Mouse (Mus musculus) bone marrow macrophage, adult 2 months (primary cell): Measurements from ENCODE around the gene Khnyn. TPM values are rescaled to one million over a fixed set of nuclear protein-coding genes. Genes with fewer than 3 reads are reported as not detected.
A peak's percentile ranks its signal among the peaks of the same experiment; 100 is the strongest.

Experiments
- H3K27ac ChIP-seq: 2 replicates; pipeline ENCODE4 v1.5.1; 2012; ENCODE audit warnings: low read depth, low read length; ENCODE audit not compliant: insufficient read depth
- H3K4me1 ChIP-seq: 2 replicates; pipeline ENCODE4 v1.6.1; 2012; ENCODE audit warnings: low read length; ENCODE audit not compliant: control insufficient read depth, insufficient read depth
- H3K4me3 ChIP-seq: 2 replicates; pipeline ENCODE4 v1.5.1; 2012; ENCODE audit warnings: mild to moderate bottlenecking, low read length, moderate library complexity; ENCODE audit not compliant: insufficient read depth
- CTCF ChIP-seq: IDR thresholded peaks from 2 replicates; pipeline ENCODE4 v1.5.1; 2012; ENCODE audit warnings: low read depth, mild to moderate bottlenecking, low read length, moderate library complexity
- POLR2A ChIP-seq: IDR thresholded peaks from 2 replicates; pipeline ENCODE4 v1.6.1; 2012; ENCODE audit warnings: mild to moderate bottlenecking, low read depth, low read length, borderline replicate concordance
- polyA plus RNA-seq: library from polyadenylated mRNA; stranded (reverse); fragments of >200 nt; gene quantifications from 2 replicates; pipeline ENCODE4 v1.2.4, GENCODE M21; 2012; ENCODE audit not compliant: missing spikeins, insufficient read depth, insufficient read length

Gene Khnyn
- polyA plus RNA-seq, 1 experiment, result 26.8 TPM

GRCm38 (mm10) chr14:55883663-55884062 is 1.1 kb upstream of the Khnyn start:
- Histone ChIP-seq H3K27ac (no peak overlapping the region), H3K4me1 (peaks cover 19% of the 10 kb centered on the region), H3K4me3 (no peak overlapping the region)
- TF ChIP-seq CTCF (no peak), POLR2A (no peak)

- no peak for TF ChIP-seq CTCF
- no peak for TF ChIP-seq POLR2A
- Histone ChIP-seq H3K4me3 (peak within 1 kb of the TSS; percentile 81), H3K27ac (peak within 1 kb of the TSS; percentile 76), H3K4me1 (peaks cover 19% of the 10 kb centered on the region)
Observed at GRCm38 (mm10) chr14:55884166-55884565, 581 bp upstream of the Khnyn start, which contains the start of gene Cbln3. Gene Cbln3 (minus strand): TSS chr14:55884392.

- peak overlapping the region; percentile 81 for H3K4me3 ChIP-seq
- H3K27ac ChIP-seq, result peak overlapping the region; percentile 76
- no peak for TF ChIP-seq CTCF
- TF ChIP-seq POLR2A, result no peak
- peaks cover 19% of the 10 kb centered on the region for H3K4me1 ChIP-seq
Observed at GRCm38 (mm10) chr14:55885114-55885790, 505 bp downstream of the Khnyn start.

- Histone ChIP-seq H3K4me3 (peak overlapping the region; percentile 81), H3K4me1 (peaks cover 19% of the 10 kb centered on the region), H3K27ac (peak overlapping the region; percentile 76)
- no peak for TF ChIP-seq CTCF
- TF ChIP-seq POLR2A, result 0 out of 2 replicates have a peak, but pooled peaks have one; percentile 32
Observed at GRCm38 (mm10) chr14:55885791-55886271, 1.1 kb downstream of the Khnyn start.

- Histone ChIP-seq H3K4me3 (peak overlapping the region; percentile 37), H3K27ac (peak overlapping the region; percentile 45), H3K4me1 (peaks cover 19% of the 10 kb centered on the region)
- TF ChIP-seq CTCF (no peak), POLR2A (no peak)
Observed at GRCm38 (mm10) chr14:55886571-55887382, 2.0 kb downstream of the Khnyn start.

GRCm38 (mm10) chr14:55897671-55898070 is 12.9 kb downstream of the Khnyn start:
- no peak overlapping the region for H3K27ac ChIP-seq
- H3K4me3 ChIP-seq, result no peak overlapping the region
- peaks cover 4% of the 10 kb centered on the region; the same call in 1 of the 2 replicates for H3K4me1 ChIP-seq
- no peak for TF ChIP-seq POLR2A
- TF ChIP-seq CTCF, result no peak

- H3K4me1 ChIP-seq, result peaks cover 4% of the 10 kb centered on the region; the same call in 1 of the 2 replicates
- no peak overlapping the region for H3K27ac ChIP-seq
- TF ChIP-seq CTCF (no peak), POLR2A (no peak)
- no peak overlapping the region for H3K4me3 ChIP-seq
Observed at GRCm38 (mm10) chr14:55898947-55899346, 14.2 kb downstream of the Khnyn start.

GRCm38 (mm10) chr14:55899701-55900413 is 15.1 kb downstream of the Khnyn start, which contains the start of gene Sdr39u1:
Gene Sdr39u1 (minus strand): TSS chr14:55900293.
- peak within 1 kb of the TSS; percentile 43 for H3K4me3 ChIP-seq
- H3K4me1 ChIP-seq, result peaks cover 4% of the 10 kb centered on the region; the same call in 1 of the 2 replicates
- no peak within 1 kb of the TSS for H3K27ac ChIP-seq
- TF ChIP-seq POLR2A (no peak), CTCF (no peak)

GRCm38 (mm10) chr14:55900414-55900755 is 15.6 kb downstream of the Khnyn start:
- Histone ChIP-seq H3K4me1 (peaks cover 4% of the 10 kb centered on the region; the same call in 1 of the 2 replicates), H3K4me3 (peak overlapping the region; percentile 43), H3K27ac (no peak overlapping the region)
- TF ChIP-seq POLR2A (no peak), CTCF (no peak)

GRCm38 (mm10) chr14:55905518-55905917 is 20.8 kb downstream of the Khnyn start:
- no peak for TF ChIP-seq CTCF
- TF ChIP-seq POLR2A, result no peak
- Histone ChIP-seq H3K27ac (no peak overlapping the region), H3K4me1 (peaks cover 11% of the 10 kb centered on the region)

More at GRCm38 (mm10) chr14:55905518-55905917, 20.8 kb downstream of the Khnyn start:
- H3K4me3 ChIP-seq, result no peak overlapping the region
